ENCODE assay signal across 16 mouse cellular contexts in the genomic region with DNA sequence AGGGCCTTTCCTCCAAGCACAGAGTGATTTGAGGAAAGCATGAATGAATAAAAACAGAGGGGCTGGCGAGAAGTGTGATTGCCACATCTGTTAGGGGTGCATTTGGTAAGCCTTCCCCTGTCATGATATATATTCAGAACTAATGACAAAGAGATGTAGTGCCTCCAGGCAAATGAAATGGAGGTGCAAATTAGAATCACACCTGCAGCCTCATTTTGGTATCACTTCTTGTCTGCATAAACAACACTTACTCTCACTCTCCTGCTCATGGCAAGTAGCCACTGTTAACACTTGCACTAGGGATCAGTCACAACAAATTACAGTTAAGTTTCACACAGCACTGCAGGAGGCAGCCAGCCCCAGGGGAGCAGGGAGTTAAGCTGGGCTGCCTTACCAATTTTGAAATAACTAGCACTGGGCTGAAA.
A peak's percentile ranks its signal among the peaks of the same experiment; 100 is the strongest.
DNase-seq lines count a peak whose midpoint lies in the region; ATAC-seq and TF ChIP-seq lines count a peak whose summit lies in the region.
"Had no signal": no experiment of that assay in that cellular context is flagged by ENCODE, and none has a peak within 500 bp of the region (broad histone marks: within the 10 kb centered on the region; RNA-seq: fewer than 3 reads in every experiment).

No protein-coding gene starts in this region.

- H3K27ac ChIP-seq in forebrain, embryonic 11.5 days (ENCODE audit: low read depth, low read length), result no peak overlapping the region
- no peak overlapping the region for H3K27ac ChIP-seq in forebrain, embryonic 10.5 days
- H3K27ac ChIP-seq in midbrain, embryonic 13.5 days, result no peak overlapping the region
- H3K27ac ChIP-seq in midbrain, postnatal 0 days (ENCODE audit: low read depth, low read length), result no peak overlapping the region
- no peak overlapping the region for H3K27ac ChIP-seq in forebrain, embryonic 13.5 days
- H3K27ac ChIP-seq in midbrain, embryonic 16.5 days (ENCODE audit: low read length), result 0 out of 2 replicates have a peak overlapping the region, but pooled peaks have one; percentile 34
- H3K27ac ChIP-seq: heart, embryonic 13.5 days; liver, embryonic 13.5 days; stomach, postnatal 0 days had no signal

- H3K27me3 ChIP-seq in forebrain, embryonic 11.5 days (ENCODE audit: control insufficient read depth, insufficient read depth, low read length), result no peaks in the 10 kb centered on the region
- no peaks in the 10 kb centered on the region for H3K27me3 ChIP-seq in forebrain, embryonic 10.5 days (ENCODE audit: poor library complexity, severe bottlenecking)
- H3K27me3 ChIP-seq in midbrain, embryonic 13.5 days, result no peaks in the 10 kb centered on the region
- no peaks in the 10 kb centered on the region for H3K27me3 ChIP-seq in midbrain, postnatal 0 days (ENCODE audit: insufficient read depth, low read length)
- H3K27me3 ChIP-seq in forebrain, embryonic 13.5 days, result no peaks in the 10 kb centered on the region
- no peaks in the 10 kb centered on the region for H3K27me3 ChIP-seq in midbrain, embryonic 16.5 days (ENCODE audit: control insufficient read depth, insufficient read depth, low read depth, low read length)
- H3K27me3 ChIP-seq: heart, embryonic 13.5 days; liver, embryonic 13.5 days; Patski had no signal

- no peak overlapping the region for H3K4me2 ChIP-seq in forebrain, embryonic 11.5 days (ENCODE audit: low read depth, low read length, severe bottlenecking)
- H3K4me2 ChIP-seq in midbrain, embryonic 13.5 days (replicated peaks), result no peak overlapping the region
- H3K4me2 ChIP-seq in midbrain, postnatal 0 days (ENCODE audit: low read depth, low read length, poor library complexity, severe bottlenecking), result no peak overlapping the region
- no peak overlapping the region for H3K4me2 ChIP-seq in forebrain, embryonic 13.5 days
- H3K4me2 ChIP-seq in midbrain, embryonic 16.5 days (ENCODE audit: low read length), result no peak overlapping the region
- H3K4me2 ChIP-seq: heart, embryonic 13.5 days; liver, embryonic 13.5 days had no signal

- no peaks in the 10 kb centered on the region for H3K4me1 ChIP-seq in forebrain, embryonic 11.5 days (replicated peaks; ENCODE audit: control insufficient read depth, insufficient read depth, low read length)
- no peaks in the 10 kb centered on the region for H3K4me1 ChIP-seq in forebrain, embryonic 10.5 days
- H3K4me1 ChIP-seq in midbrain, embryonic 13.5 days (replicated peaks), result peaks cover 6% of the 10 kb centered on the region
- H3K4me1 ChIP-seq in midbrain, postnatal 0 days (ENCODE audit: insufficient read depth, low read length), result no peaks in the 10 kb centered on the region
- H3K4me1 ChIP-seq in forebrain, embryonic 13.5 days, result peaks cover 17% of the 10 kb centered on the region
- H3K4me1 ChIP-seq in midbrain, embryonic 16.5 days (ENCODE audit: control insufficient read depth, insufficient read depth, low read length), result peaks cover 8% of the 10 kb centered on the region; the same call in 1 of the 2 replicates
- H3K4me1 ChIP-seq: heart, embryonic 13.5 days; liver, embryonic 13.5 days had no signal

- WGBS in forebrain, embryonic 11.5 days, result 90% methylated on average over 1 of the region's 1 CpGs
- 85% methylated on average over 1 of the region's 1 CpGs for WGBS in forebrain, embryonic 10.5 days
- WGBS in midbrain, embryonic 13.5 days, result 57% methylated on average over 1 of the region's 1 CpGs
- 63% methylated on average over 1 of the region's 1 CpGs for WGBS in midbrain, postnatal 0 days
- 58% methylated on average over 1 of the region's 1 CpGs for WGBS in forebrain, embryonic 13.5 days
- 57% methylated on average over 1 of the region's 1 CpGs for WGBS in midbrain, embryonic 16.5 days

- H3K36me3 ChIP-seq in forebrain, embryonic 11.5 days (ENCODE audit: control insufficient read depth, insufficient read depth, low read length), result no peaks in the 10 kb centered on the region; the same call in 1 of the 2 replicates
- H3K36me3 ChIP-seq in forebrain, embryonic 10.5 days (replicated peaks), result peaks cover 32% of the 10 kb centered on the region
- H3K36me3 ChIP-seq in midbrain, embryonic 13.5 days, result peaks cover 48% of the 10 kb centered on the region
- H3K36me3 ChIP-seq in midbrain, postnatal 0 days (ENCODE audit: insufficient read depth, low read length), result peaks cover 13% of the 10 kb centered on the region; the same call in 1 of the 2 replicates
- peaks cover 51% of the 10 kb centered on the region for H3K36me3 ChIP-seq in forebrain, embryonic 13.5 days (ENCODE audit: poor library complexity, severe bottlenecking)
- H3K36me3 ChIP-seq in midbrain, embryonic 16.5 days (ENCODE audit: control insufficient read depth, insufficient read depth, low read length), result peaks cover 21% of the 10 kb centered on the region
- H3K36me3 ChIP-seq: heart, embryonic 13.5 days; liver, embryonic 13.5 days had no signal

- DNase-seq in forebrain, embryonic 11.5 days (ENCODE audit: low spot score), result no peak
- no peak for DNase-seq in forebrain, embryonic 10.5 days (ENCODE audit: extremely low spot score, low spot score)
- no peak for DNase-seq in midbrain, postnatal 0 days (ENCODE audit: low spot score)
- no peak for DNase-seq in right cerebral cortex, adult 2 months (ENCODE audit: low spot score in 2 of 2)
- DNase-seq in kidney, postnatal 10 days, result no peak
- DNase-seq: cerebellum, postnatal 14 days; heart, postnatal 36 days; liver, embryonic 13.5 days; right cerebral cortex, postnatal 25 days had no signal

- TF ChIP-seq CTCF in midbrain, postnatal 0 days (IDR thresholded peaks at IDR 0.05), result no peak

- H3K4me3 ChIP-seq in forebrain, embryonic 11.5 days (ENCODE audit: low read depth, low read length), result no peak overlapping the region
- H3K4me3 ChIP-seq in forebrain, embryonic 10.5 days, result no peak overlapping the region
- no peak overlapping the region for H3K4me3 ChIP-seq in midbrain, embryonic 13.5 days (replicated peaks)
- no peak overlapping the region for H3K4me3 ChIP-seq in midbrain, postnatal 0 days (ENCODE audit: low read depth, low read length)
- no peak overlapping the region for H3K4me3 ChIP-seq in forebrain, embryonic 13.5 days
- no peak overlapping the region for H3K4me3 ChIP-seq in midbrain, embryonic 16.5 days (ENCODE audit: low read depth, low read length)
- H3K4me3 ChIP-seq: erythroblast, embryonic 14.5 days; heart, embryonic 13.5 days; liver, embryonic 13.5 days had no signal

- ATAC-seq in forebrain, embryonic 11.5 days (replicated peaks; ENCODE audit: low FRiP score), result peak; percentile 82
- ATAC-seq in midbrain, embryonic 13.5 days, result peak; percentile 65
- ATAC-seq in midbrain, postnatal 0 days (ENCODE audit: low FRiP score), result no peak
- peak; percentile 90 for ATAC-seq in forebrain, embryonic 13.5 days
- ATAC-seq in midbrain, embryonic 16.5 days, result peak; percentile 62
- ATAC-seq: Patski had no signal

- no peak overlapping the region for H3K9ac ChIP-seq in forebrain, embryonic 11.5 days (ENCODE audit: low read length)
- no peak overlapping the region for H3K9ac ChIP-seq in midbrain, embryonic 13.5 days (replicated peaks)
- no peak overlapping the region for H3K9ac ChIP-seq in midbrain, postnatal 0 days (replicated peaks; ENCODE audit: low read length, poor library complexity, severe bottlenecking)
- H3K9ac ChIP-seq in forebrain, embryonic 13.5 days, result no peak overlapping the region
- no peak overlapping the region for H3K9ac ChIP-seq in midbrain, embryonic 16.5 days (ENCODE audit: low read depth, low read length)
- H3K9ac ChIP-seq: heart, embryonic 13.5 days; liver, embryonic 13.5 days had no signal

- H3K9me3 ChIP-seq in forebrain, embryonic 11.5 days (ENCODE audit: control insufficient read depth, low read length), result no peaks in the 10 kb centered on the region
- H3K9me3 ChIP-seq in forebrain, embryonic 10.5 days, result no peaks in the 10 kb centered on the region
- no peaks in the 10 kb centered on the region for H3K9me3 ChIP-seq in midbrain, embryonic 13.5 days
- H3K9me3 ChIP-seq in midbrain, postnatal 0 days (ENCODE audit: low read length), result no peaks in the 10 kb centered on the region
- H3K9me3 ChIP-seq in forebrain, embryonic 13.5 days (replicated peaks), result no peaks in the 10 kb centered on the region
- H3K9me3 ChIP-seq in midbrain, embryonic 16.5 days (replicated peaks; ENCODE audit: control insufficient read depth, low read length, poor library complexity, severe bottlenecking), result no peaks in the 10 kb centered on the region
- H3K9me3 ChIP-seq: heart, embryonic 13.5 days; liver, embryonic 13.5 days had no signal
